Mouse (Mus musculus) liver, embryonic 12.5 days (tissue): ENCODE measurements around the gene 2810408A11Rik. TPM values are rescaled to one million over a fixed set of nuclear protein-coding genes. Genes with fewer than 3 reads are reported as not detected.
A peak's percentile ranks its signal among the peaks of the same experiment; 100 is the strongest.
"Not testable (repeated sequence)": the region's sequence is repeated elsewhere in the genome, so short reads cannot be mapped to it uniquely, and the experiment has no call there.

Source experiments
- ATAC-seq: fragments of 200-750 bp; cut with Nextera tagmentation; 2 replicates; pipeline ENCODE4 v1.8.0; 2017; ENCODE audit warnings: moderate number of reproducible peaks, mild to moderate bottlenecking, moderate library complexity
- H3K27ac ChIP-seq: fragments of 300-500 bp; sonication (generic); 2 replicates; pipeline ENCODE4 v1.5.1; 2016; ENCODE audit warnings: mild to moderate bottlenecking
- H3K27me3 ChIP-seq: fragments of 300-500 bp; sonication (generic); replicated peaks from 2 replicates; pipeline ENCODE4 v1.6.1; 2016; ENCODE audit warnings: mild to moderate bottlenecking, moderate library complexity
- H3K36me3 ChIP-seq: fragments of 300-500 bp; sonication (generic); 2 replicates; pipeline ENCODE4 v1.6.1; 2016; ENCODE audit warnings: mild to moderate bottlenecking, moderate library complexity
- H3K4me1 ChIP-seq: fragments of 300-500 bp; sonication (generic); 2 replicates; pipeline ENCODE4 v1.6.1; 2016
- H3K4me2 ChIP-seq: fragments of 300-500 bp; sonication (generic); 2 replicates; pipeline ENCODE4 v1.6.1; 2016; ENCODE audit warnings: mild to moderate bottlenecking, moderate library complexity
- H3K4me3 ChIP-seq: fragments of 300-500 bp; sonication (generic); 2 replicates; pipeline ENCODE4 v1.5.1; 2016; ENCODE audit warnings: mild to moderate bottlenecking, moderate library complexity
- H3K9ac ChIP-seq: fragments of 300-500 bp; sonication (generic); 2 replicates; pipeline ENCODE4 v1.6.1; 2016; ENCODE audit warnings: mild to moderate bottlenecking, moderate library complexity
- H3K9me3 ChIP-seq: fragments of 300-500 bp; sonication (generic); replicated peaks from 2 replicates; pipeline ENCODE4 v1.6.1; 2016; ENCODE audit warnings: mild to moderate bottlenecking, moderate library complexity
- WGBS: fragments of 180-500 bp; shearing (Covaris S2); methylation state at CpG from one replicate; pipeline ENCODE4 v1.1.7; 2016; ENCODE audit not compliant: insufficient replicate concordance; 5-methylcytosine and 5-hydroxymethylcytosine counted together
- polyA plus RNA-seq: library from polyadenylated mRNA; unstranded; fragments of >200 nt; fragmentation: Nextera tagmentation; extraction: Ambion mirVana; gene quantifications from 2 replicates; pipeline ENCODE4 v1.2.1, GENCODE M21; 2016

Gene 2810408A11Rik
- polyA plus RNA-seq, 1 experiment from 2014 or later = 2.3 TPM

DNA sequence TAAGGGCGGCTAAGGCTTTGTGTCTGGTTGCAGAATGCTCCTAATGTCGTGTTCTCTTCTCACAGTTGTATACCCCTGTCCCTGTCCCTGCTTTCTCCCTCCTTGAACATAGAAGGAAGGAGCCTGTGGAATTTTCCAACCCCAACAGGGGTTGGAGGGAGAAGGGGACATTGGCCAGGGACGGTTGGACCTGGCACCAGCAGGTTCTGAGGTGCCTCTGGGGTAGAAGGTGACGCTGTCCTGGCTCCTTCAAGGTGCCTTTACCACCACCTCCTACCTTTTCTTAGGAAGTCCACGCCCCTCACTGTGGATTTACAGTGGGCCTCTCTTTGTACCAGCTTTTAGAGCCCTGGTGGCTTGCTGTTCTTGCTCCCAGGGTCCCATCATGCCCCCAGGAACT is 37.0 kb upstream of the 2810408A11Rik start:
- Histone ChIP-seq H3K9ac (no peak overlapping the region), H3K36me3 (peaks cover 13% of the 10 kb centered on the region), H3K4me3 (no peak overlapping the region), H3K27ac (no peak overlapping the region), H3K4me1 (peaks cover 38% of the 10 kb centered on the region), H3K27me3 (peaks cover 83% of the 10 kb centered on the region), H3K9me3 (no peaks in the 10 kb centered on the region), H3K4me2 (no peak overlapping the region)
- 50% methylated on average over 5 of the region's 5 CpGs for WGBS
- no peak for ATAC-seq

DNA sequence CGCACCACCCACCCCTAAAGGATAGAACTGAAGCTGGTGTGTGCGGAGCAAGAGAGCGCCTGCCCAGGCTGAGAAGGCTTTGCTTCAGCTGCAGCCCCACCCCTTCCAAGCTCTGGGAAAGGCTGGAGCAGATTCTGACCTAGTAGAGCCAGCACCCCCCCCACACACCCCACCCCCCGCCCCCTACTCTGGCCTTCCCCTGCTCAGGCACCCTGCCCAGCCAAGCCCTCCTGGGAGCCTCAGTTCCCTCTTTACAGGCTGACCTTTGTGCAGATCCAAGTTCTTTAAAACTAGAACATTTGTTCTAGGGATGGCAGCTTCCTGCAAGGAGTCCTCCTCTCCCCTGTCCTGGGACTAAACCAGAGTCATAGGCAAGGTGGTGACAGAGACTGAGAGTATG is 36.6 kb upstream of the 2810408A11Rik start:
- ATAC-seq = no peak
- peaks cover 38% of the 10 kb centered on the region for H3K4me1 ChIP-seq
- H3K4me2 ChIP-seq = no peak overlapping the region
- H3K9ac ChIP-seq = no peak overlapping the region
- H3K9me3 ChIP-seq = no peaks in the 10 kb centered on the region
- H3K36me3 ChIP-seq = peaks cover 8% of the 10 kb centered on the region
- no peak overlapping the region for H3K4me3 ChIP-seq
- WGBS = 45% methylated on average over 4 of the region's 4 CpGs
- peaks cover 78% of the 10 kb centered on the region for H3K27me3 ChIP-seq
- H3K27ac ChIP-seq = no peak overlapping the region

- ATAC-seq = no peak
- WGBS = 43% methylated on average over 9 of the region's 9 CpGs
- no peak overlapping the region for H3K27ac ChIP-seq
- H3K9ac ChIP-seq = no peak overlapping the region
- peaks cover 38% of the 10 kb centered on the region for H3K4me1 ChIP-seq
- H3K9me3 ChIP-seq = no peaks in the 10 kb centered on the region
- peak overlapping the region; percentile 91; the same call in 1 of the 2 replicates for H3K4me2 ChIP-seq
- peaks cover 73% of the 10 kb centered on the region for H3K27me3 ChIP-seq
- no peak overlapping the region; the same call in 1 of the 2 replicates for H3K4me3 ChIP-seq
- H3K36me3 ChIP-seq = peaks cover 3% of the 10 kb centered on the region
Measured at GRCm38 (mm10) chr11:69936714-69937347, 36.0 kb upstream of the 2810408A11Rik start.

GRCm38 (mm10) chr11:69936156-69936555 is 35.4 kb upstream of the 2810408A11Rik start:
- Histone ChIP-seq H3K4me3 (peak overlapping the region; percentile 56), H3K36me3 (no peaks in the 10 kb centered on the region), H3K27ac (no peak overlapping the region), H3K9me3 (no peaks in the 10 kb centered on the region), H3K27me3 (peaks cover 68% of the 10 kb centered on the region), H3K4me2 (peak overlapping the region; percentile 91), H3K9ac (peak overlapping the region; percentile 61), H3K4me1 (peaks cover 38% of the 10 kb centered on the region)
- WGBS = 6% methylated on average over 30 of the region's 30 CpGs
- ATAC-seq = no peak

GRCm38 (mm10) chr11:69935137-69935879 is 34.5 kb upstream of the 2810408A11Rik start, which contains the start of gene Ybx2:
Ybx2 (plus strand) TSS chr11:69935796.
- no peak within 1 kb of the TSS for H3K27ac ChIP-seq
- 1% methylated on average over 62 of the region's 62 CpGs for WGBS

GRCm38 (mm10) chr11:69934681-69935080 is 33.9 kb upstream of the 2810408A11Rik start:
- Histone ChIP-seq H3K9me3 (no peaks in the 10 kb centered on the region), H3K36me3 (no peaks in the 10 kb centered on the region), H3K4me1 (peaks cover 43% of the 10 kb centered on the region), H3K27me3 (peaks cover 55% of the 10 kb centered on the region), H3K9ac (no peak overlapping the region; the same call in 1 of the 2 replicates), H3K4me2 (peak overlapping the region; percentile 91), H3K27ac (no peak overlapping the region), H3K4me3 (peak overlapping the region; percentile 56)
- WGBS = 19% methylated on average over 6 of the region's 6 CpGs
- no peak for ATAC-seq

More at GRCm38 (mm10) chr11:69935137-69935879, 34.5 kb upstream of the 2810408A11Rik start, which contains the start of gene Ybx2:
- Histone ChIP-seq H3K4me3 (peak within 1 kb of the TSS; percentile 56), H3K36me3 (no peaks in the 10 kb centered on the region), H3K9ac (peak within 1 kb of the TSS; percentile 61), H3K27me3 (peaks cover 61% of the 10 kb centered on the region), H3K4me2 (peak within 1 kb of the TSS; percentile 91), H3K4me1 (peaks cover 38% of the 10 kb centered on the region), H3K9me3 (no peaks in the 10 kb centered on the region)
- peak; percentile 79 for ATAC-seq

DNA sequence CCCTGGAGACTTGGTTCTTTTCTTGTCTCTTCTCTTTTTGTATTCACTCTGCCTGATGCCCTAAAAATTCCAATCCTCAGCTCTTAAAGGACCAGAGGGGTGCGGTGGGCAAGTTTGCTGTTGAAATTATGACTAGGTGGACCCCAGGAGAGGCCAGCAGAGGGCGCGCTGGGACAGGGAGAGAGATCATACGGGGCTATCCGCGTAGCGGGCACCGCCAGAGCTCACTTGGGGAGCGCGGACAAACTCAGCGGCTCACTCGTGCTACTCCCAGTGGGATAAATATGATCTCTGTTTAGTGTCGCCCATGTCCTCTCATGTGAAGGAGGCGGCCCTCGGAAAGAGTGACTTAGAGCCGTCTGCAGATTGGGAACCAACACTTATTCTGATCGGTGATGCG is 33.4 kb upstream of the 2810408A11Rik start:
- peak overlapping the region; percentile 56 for H3K4me3 ChIP-seq
- ATAC-seq = peak; percentile 59
- H3K4me1 ChIP-seq = peaks cover 44% of the 10 kb centered on the region
- H3K4me2 ChIP-seq = peak overlapping the region; percentile 91
- WGBS = 2% methylated on average over 18 of the region's 18 CpGs
- no peak overlapping the region; the same call in 1 of the 2 replicates for H3K27ac ChIP-seq
- peaks cover 50% of the 10 kb centered on the region for H3K27me3 ChIP-seq
- H3K36me3 ChIP-seq = no peaks in the 10 kb centered on the region
- H3K9ac ChIP-seq = no peak overlapping the region
- no peaks in the 10 kb centered on the region for H3K9me3 ChIP-seq

GRCm38 (mm10) chr11:69933066-69933465 is 32.3 kb upstream of the 2810408A11Rik start:
- ATAC-seq = no peak
- Histone ChIP-seq H3K9me3 (no peaks in the 10 kb centered on the region), H3K4me1 (peaks cover 44% of the 10 kb centered on the region), H3K4me2 (no peak overlapping the region), H3K9ac (no peak overlapping the region), H3K36me3 (no peaks in the 10 kb centered on the region), H3K27ac (no peak overlapping the region), H3K4me3 (no peak overlapping the region), H3K27me3 (peaks cover 39% of the 10 kb centered on the region)
- 51% methylated on average over 4 of the region's 4 CpGs for WGBS

DNA sequence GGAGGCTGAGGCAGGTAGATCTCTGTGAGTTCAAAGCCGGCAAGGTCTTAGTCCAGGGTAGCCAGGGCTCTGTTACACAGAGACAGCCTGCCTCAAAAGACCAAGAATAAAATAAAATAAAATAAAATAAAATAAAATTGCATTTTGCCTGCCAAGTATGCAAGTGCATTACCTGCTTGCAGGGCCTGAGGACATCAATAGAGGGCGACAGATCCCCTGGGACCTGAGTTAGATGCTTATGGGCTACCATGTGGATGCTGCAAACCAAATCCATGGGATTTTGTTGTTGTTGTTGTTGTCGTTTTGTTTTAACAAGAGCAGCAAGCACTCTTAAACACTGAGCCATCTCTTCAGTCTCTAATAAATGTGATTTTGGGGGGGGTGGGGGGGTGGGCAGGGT is 31.5 kb upstream of the 2810408A11Rik start:
- no peak overlapping the region for H3K9ac ChIP-seq
- no peaks in the 10 kb centered on the region for H3K9me3 ChIP-seq
- H3K4me2 ChIP-seq = no peak overlapping the region
- WGBS = 29% methylated on average over 3 of the region's 3 CpGs
- no peaks in the 10 kb centered on the region for H3K36me3 ChIP-seq
- ATAC-seq = no peak
- H3K27me3 ChIP-seq = peaks cover 31% of the 10 kb centered on the region
- H3K4me1 ChIP-seq = peaks cover 41% of the 10 kb centered on the region
- H3K27ac ChIP-seq = no peak overlapping the region
- H3K4me3 ChIP-seq = no peak overlapping the region

DNA sequence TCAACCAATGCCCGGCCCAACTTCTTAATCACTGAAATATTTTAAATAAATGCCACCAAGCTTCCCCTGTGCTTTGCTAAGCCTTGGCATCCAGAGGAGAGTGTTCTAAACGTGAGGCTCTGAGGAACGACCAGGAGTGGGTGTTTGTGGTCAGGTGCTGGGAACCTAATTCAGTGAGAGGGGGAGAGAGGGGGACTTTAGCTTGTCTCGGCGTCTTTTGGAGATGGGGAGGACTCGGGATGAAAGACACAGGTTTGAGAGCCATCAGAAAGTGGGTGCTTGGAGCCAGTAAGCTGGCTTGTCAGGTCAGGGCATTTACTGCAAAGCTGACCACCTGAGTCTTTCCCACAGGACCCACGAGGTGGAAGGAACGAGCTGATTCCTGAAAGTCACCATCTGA is 31.0 kb upstream of the 2810408A11Rik start:
- no peaks in the 10 kb centered on the region for H3K36me3 ChIP-seq
- ATAC-seq = no peak
- H3K4me2 ChIP-seq = no peak overlapping the region
- H3K27me3 ChIP-seq = peaks cover 26% of the 10 kb centered on the region
- H3K27ac ChIP-seq = no peak overlapping the region
- 54% methylated on average over 8 of the region's 8 CpGs for WGBS
- H3K9me3 ChIP-seq = no peaks in the 10 kb centered on the region
- H3K9ac ChIP-seq = no peak overlapping the region
- no peak overlapping the region for H3K4me3 ChIP-seq
- H3K4me1 ChIP-seq = peaks cover 36% of the 10 kb centered on the region

GRCm38 (mm10) chr11:69930967-69931537 is 30.3 kb upstream of the 2810408A11Rik start:
- Histone ChIP-seq H3K9ac (no peak overlapping the region), H3K27ac (0 out of 2 replicates have a peak overlapping the region, but pooled peaks have one; percentile 47), H3K27me3 (peaks cover 19% of the 10 kb centered on the region), H3K4me1 (peaks cover 30% of the 10 kb centered on the region), H3K36me3 (no peaks in the 10 kb centered on the region), H3K4me3 (no peak overlapping the region), H3K4me2 (no peak overlapping the region), H3K9me3 (no peaks in the 10 kb centered on the region)
- ATAC-seq = no peak
- WGBS = 41% methylated on average over 3 of the region's 3 CpGs

DNA sequence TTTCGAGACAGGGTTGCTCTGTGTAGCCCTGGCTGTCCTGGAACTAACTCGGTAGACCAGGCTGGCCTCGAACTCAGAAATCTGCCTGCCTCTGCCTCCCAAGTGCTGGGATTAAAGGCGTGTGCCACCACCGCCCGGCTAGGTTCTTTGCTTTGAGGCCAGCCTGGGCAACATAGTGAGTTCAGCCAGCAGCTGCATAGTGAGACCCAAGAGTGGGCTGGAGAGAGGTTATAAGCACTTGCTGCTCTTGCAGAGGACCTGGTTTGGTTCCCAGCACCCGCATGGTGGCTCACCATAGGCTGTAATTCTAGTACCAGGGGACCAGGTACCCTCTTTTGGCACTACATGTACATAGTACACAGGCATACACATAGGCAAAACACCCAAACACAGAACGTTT is 29.4 kb upstream of the 2810408A11Rik start:
- H3K4me2 ChIP-seq, H3K36me3 ChIP-seq, ATAC-seq, H3K9ac ChIP-seq, H3K4me3 ChIP-seq, H3K27me3 ChIP-seq, H3K27ac ChIP-seq, H3K9me3 ChIP-seq: not testable (repeated sequence)
- peaks cover 21% of the 10 kb centered on the region for H3K4me1 ChIP-seq
- 76% methylated on average over 8 of the region's 8 CpGs for WGBS
